Mouse (Mus musculus): ENCODE data around the gene Mdga1. TPM values are rescaled to one million over a fixed set of nuclear protein-coding genes. Genes with fewer than 3 reads are reported as not detected.

Gene Mdga1
- polyA plus RNA-seq, 1 experiment from 2014 or later, result 3.3 TPM

DNA sequence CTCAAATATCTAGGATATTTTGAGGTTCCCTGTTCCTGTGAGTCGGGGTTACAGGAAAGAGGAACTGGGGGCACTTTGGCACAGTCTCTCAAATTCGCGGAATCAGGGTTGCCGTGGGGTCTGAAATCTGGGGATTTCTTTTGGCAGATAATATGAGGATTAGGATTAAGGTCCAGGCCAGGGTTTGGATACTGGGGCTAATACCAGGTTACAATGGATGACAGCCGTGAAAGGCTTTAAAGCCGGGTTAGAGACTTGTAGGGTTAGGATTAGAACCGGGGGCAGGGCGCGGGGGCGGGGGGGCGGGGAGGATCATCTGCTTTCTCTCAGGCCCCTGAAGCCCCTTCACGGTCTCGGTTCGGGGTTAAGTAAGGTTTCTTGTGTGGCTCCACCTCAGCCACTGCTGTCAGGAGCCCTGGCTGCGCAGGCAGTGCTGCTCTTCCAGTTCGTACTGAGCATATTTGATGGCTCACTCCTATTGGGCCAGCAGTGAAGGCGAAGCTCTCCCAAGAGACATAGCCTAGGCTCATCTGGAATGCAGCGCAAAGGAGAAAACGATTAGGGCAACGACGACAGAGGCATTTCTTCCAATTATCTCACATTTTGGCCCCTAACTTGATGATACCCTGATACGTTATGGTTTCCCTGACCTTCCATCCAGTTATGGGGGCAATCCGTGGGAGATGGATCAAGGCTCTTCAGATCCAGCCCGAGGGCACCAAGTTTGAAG lies 28.8 kb upstream of the Mdga1 start:
- Histone ChIP-seq H3K4me3 (ENCODE audit: low read length) (no peak overlapping the region), H3K4me2 (ENCODE audit: low read depth, low read length) (no peak overlapping the region), H3K27me3 (ENCODE audit: control insufficient read depth, insufficient read depth, low read depth, low read length) (no peaks in the 10 kb centered on the region), H3K27ac (ENCODE audit: low read length) (no peak overlapping the region), H3K36me3 (ENCODE audit: control insufficient read depth, insufficient read depth, low read length) (no peaks in the 10 kb centered on the region), H3K4me1 (replicated peaks; ENCODE audit: control insufficient read depth, insufficient read depth, low read length) (peaks cover 5% of the 10 kb centered on the region), H3K9ac (ENCODE audit: low read length) (no peak overlapping the region), H3K9me3 (ENCODE audit: control insufficient read depth, low read length) (no peaks in the 10 kb centered on the region)
- ATAC-seq (ENCODE audit: low read depth), result no peak
- 82% methylated on average over 24 of the region's 24 CpGs for WGBS

DNA sequence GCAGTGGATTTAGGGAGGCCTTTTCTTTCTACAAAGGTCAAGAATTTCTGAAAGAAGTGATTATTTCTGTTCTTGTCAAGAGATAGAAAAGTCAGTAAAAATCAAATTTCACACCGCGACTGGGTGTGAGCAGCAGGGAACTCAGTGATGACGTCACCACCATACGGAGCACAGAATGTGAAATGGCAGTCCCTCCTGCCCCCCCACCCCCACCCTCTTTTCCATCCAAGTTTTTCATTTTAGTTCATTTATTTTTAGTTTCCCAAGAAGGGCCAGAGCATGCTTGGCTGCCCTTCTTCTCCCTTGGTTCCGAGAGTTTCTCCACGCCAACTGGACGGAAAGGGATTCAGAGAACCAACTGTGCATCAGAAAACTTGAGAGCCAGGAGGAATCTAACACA lies 27.8 kb upstream of the Mdga1 start:
- no peaks in the 10 kb centered on the region for H3K4me1 ChIP-seq (replicated peaks; ENCODE audit: control insufficient read depth, insufficient read depth, low read length)
- no peaks in the 10 kb centered on the region for H3K36me3 ChIP-seq (ENCODE audit: control insufficient read depth, insufficient read depth, low read length)
- no peaks in the 10 kb centered on the region for H3K27me3 ChIP-seq (ENCODE audit: control insufficient read depth, insufficient read depth, low read depth, low read length)
- ATAC-seq (ENCODE audit: low read depth), result no peak
- H3K27ac ChIP-seq (ENCODE audit: low read length), result no peak overlapping the region
- H3K9me3 ChIP-seq (ENCODE audit: control insufficient read depth, low read length), result no peaks in the 10 kb centered on the region
- WGBS, result 73% methylated on average over 7 of the region's 7 CpGs
- H3K4me3 ChIP-seq (ENCODE audit: low read length), result no peak overlapping the region
- H3K4me2 ChIP-seq (ENCODE audit: low read depth, low read length), result no peak overlapping the region
- no peak overlapping the region for H3K9ac ChIP-seq (ENCODE audit: low read length)

DNA sequence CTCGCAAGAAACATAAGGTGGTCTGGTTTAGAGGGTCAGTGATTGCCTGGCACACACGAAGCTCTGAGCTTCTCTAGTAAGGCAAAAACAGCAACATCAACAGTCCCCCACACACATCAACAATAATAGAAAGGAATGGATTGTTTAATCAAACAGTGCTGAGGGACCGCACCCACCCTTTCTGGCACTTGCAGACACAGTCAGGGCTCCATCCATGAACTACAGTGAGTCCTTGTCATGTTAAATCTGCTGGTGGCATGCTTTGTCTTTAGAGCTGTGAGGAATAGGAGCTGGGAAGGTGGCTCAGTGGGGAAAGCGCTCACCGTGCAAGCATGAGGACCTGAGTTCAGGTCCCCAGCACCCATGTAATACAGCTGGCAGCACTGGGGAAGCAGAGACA lies 26.1 kb upstream of the Mdga1 start:
- Histone ChIP-seq H3K27ac (ENCODE audit: low read length) (no peak overlapping the region), H3K9ac (ENCODE audit: low read length) (no peak overlapping the region), H3K9me3 (ENCODE audit: control insufficient read depth, low read length) (no peaks in the 10 kb centered on the region), H3K4me3 (ENCODE audit: low read length) (no peak overlapping the region), H3K4me2 (ENCODE audit: low read depth, low read length) (no peak overlapping the region), H3K4me1 (replicated peaks; ENCODE audit: control insufficient read depth, insufficient read depth, low read length) (no peaks in the 10 kb centered on the region), H3K27me3 (ENCODE audit: control insufficient read depth, insufficient read depth, low read depth, low read length) (no peaks in the 10 kb centered on the region), H3K36me3 (ENCODE audit: control insufficient read depth, insufficient read depth, low read length) (no peaks in the 10 kb centered on the region)
- WGBS, result 88% methylated on average over 5 of the region's 5 CpGs
- ATAC-seq (ENCODE audit: low read depth), result no peak

DNA sequence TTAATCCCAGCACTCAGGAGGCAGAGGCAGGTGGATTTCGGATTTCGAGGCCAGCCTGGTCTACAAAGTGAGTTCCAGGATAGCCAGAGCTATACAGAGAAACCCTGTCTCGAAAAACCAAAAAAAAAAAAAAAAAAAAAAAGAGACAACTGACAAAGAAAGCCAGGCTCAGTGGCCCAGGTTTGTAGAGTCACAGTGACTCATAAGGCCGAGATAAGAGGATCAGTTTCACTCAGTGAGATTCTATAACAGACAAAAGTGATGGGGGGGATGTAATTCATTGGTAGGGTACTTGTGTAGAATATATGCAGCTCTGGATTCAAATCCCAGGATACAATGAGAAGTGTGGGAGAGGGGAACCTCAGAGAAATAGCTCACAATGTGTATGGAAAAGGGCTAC lies 24.6 kb upstream of the Mdga1 start:
- no peak overlapping the region for H3K9ac ChIP-seq (ENCODE audit: low read length)
- H3K4me2 ChIP-seq (ENCODE audit: low read depth, low read length), result no peak overlapping the region
- no peaks in the 10 kb centered on the region for H3K36me3 ChIP-seq (ENCODE audit: control insufficient read depth, insufficient read depth, low read length)
- no peak overlapping the region for H3K4me3 ChIP-seq (ENCODE audit: low read length)
- no peaks in the 10 kb centered on the region for H3K4me1 ChIP-seq (replicated peaks; ENCODE audit: control insufficient read depth, insufficient read depth, low read length)
- ATAC-seq (ENCODE audit: low read depth), result no peak
- 82% methylated on average over 4 of the region's 4 CpGs for WGBS
- no peaks in the 10 kb centered on the region for H3K27me3 ChIP-seq (ENCODE audit: control insufficient read depth, insufficient read depth, low read depth, low read length)
- 0 out of 2 replicates have a peak, but pooled peaks cover 2% of the 10 kb centered on the region for H3K9me3 ChIP-seq (ENCODE audit: control insufficient read depth, low read length)
- no peak overlapping the region for H3K27ac ChIP-seq (ENCODE audit: low read length)

DNA sequence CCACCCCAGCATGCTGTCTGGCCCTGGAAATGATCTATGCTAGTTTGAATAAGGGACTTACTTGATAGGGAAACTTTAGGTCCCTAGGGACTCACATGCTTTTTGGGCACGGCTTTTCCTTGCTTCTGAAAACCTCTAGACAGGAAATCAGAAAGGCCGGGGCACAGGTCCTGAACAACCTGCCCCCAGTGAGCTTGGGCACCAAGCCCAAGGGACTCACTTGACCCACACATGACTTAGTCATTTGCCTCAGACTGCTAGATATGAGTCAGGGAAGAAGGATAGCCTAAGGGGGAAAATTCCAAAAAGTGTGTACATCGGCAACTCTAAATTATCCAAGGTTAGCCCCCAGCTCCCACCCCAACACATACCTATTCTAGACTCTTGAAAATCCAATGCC lies 24.1 kb upstream of the Mdga1 start:
- Histone ChIP-seq H3K4me3 (ENCODE audit: low read length) (no peak overlapping the region), H3K27me3 (ENCODE audit: control insufficient read depth, insufficient read depth, low read depth, low read length) (no peaks in the 10 kb centered on the region), H3K4me2 (ENCODE audit: low read depth, low read length) (no peak overlapping the region), H3K9me3 (ENCODE audit: control insufficient read depth, low read length) (0 out of 2 replicates have a peak, but pooled peaks cover 2% of the 10 kb centered on the region), H3K27ac (ENCODE audit: low read length) (no peak overlapping the region), H3K9ac (ENCODE audit: low read length) (no peak overlapping the region), H3K4me1 (replicated peaks; ENCODE audit: control insufficient read depth, insufficient read depth, low read length) (no peaks in the 10 kb centered on the region), H3K36me3 (ENCODE audit: control insufficient read depth, insufficient read depth, low read length) (no peaks in the 10 kb centered on the region)
- 66% methylated on average over 3 of the region's 3 CpGs for WGBS
- ATAC-seq (ENCODE audit: low read depth), result no peak

DNA sequence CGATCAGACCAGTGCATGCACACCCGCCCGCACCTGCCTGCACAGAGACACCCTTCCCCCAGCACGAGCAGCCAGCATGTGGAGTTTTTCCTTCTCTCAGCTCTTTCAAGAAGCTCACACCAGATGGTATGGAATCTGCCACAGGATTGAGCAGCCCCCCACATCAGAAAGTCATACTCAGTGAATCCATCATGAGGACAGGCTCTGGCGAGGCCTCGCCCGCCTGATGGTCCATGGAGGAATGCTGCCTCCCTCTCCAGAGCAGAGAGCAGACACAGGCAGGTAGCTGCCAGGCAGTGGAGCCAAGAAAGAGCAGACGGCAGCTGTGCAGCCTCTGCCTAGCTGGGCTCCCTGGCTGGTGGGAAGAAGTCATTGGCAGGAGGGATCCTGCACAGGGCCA lies 23.6 kb upstream of the Mdga1 start:
- H3K4me2 ChIP-seq (ENCODE audit: low read depth, low read length), result no peak overlapping the region
- H3K4me3 ChIP-seq (ENCODE audit: low read length), result no peak overlapping the region
- no peaks in the 10 kb centered on the region for H3K27me3 ChIP-seq (ENCODE audit: control insufficient read depth, insufficient read depth, low read depth, low read length)
- no peak overlapping the region for H3K9ac ChIP-seq (ENCODE audit: low read length)
- 0 out of 2 replicates have a peak, but pooled peaks cover 2% of the 10 kb centered on the region for H3K9me3 ChIP-seq (ENCODE audit: control insufficient read depth, low read length)
- no peak for ATAC-seq (ENCODE audit: low read depth)
- no peak overlapping the region for H3K27ac ChIP-seq (ENCODE audit: low read length)
- WGBS, result 68% methylated on average over 8 of the region's 8 CpGs
- H3K36me3 ChIP-seq (ENCODE audit: control insufficient read depth, insufficient read depth, low read length), result no peaks in the 10 kb centered on the region
- no peaks in the 10 kb centered on the region for H3K4me1 ChIP-seq (replicated peaks; ENCODE audit: control insufficient read depth, insufficient read depth, low read length)

DNA sequence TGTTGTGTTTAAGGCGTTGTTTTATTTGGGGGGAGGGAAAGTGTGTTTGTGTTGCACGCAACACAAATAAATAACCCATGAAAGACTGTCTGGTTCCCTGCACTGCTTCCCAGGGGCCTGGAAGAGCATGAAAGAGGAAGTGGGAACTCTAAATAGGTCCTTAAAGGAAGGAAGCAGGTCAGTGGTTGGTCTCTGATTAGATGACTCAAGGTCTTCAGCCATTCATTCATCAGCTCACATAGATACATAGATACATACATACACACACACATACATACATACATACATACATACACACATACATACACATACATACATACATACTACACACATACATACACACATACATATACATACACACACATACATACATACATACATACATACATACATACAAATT lies 21.0 kb upstream of the Mdga1 start:
- Histone ChIP-seq H3K9me3 (ENCODE audit: control insufficient read depth, low read length) (0 out of 2 replicates have a peak, but pooled peaks cover 2% of the 10 kb centered on the region), H3K4me1 (replicated peaks; ENCODE audit: control insufficient read depth, insufficient read depth, low read length) (no peaks in the 10 kb centered on the region), H3K36me3 (ENCODE audit: control insufficient read depth, insufficient read depth, low read length) (no peaks in the 10 kb centered on the region), H3K4me2 (ENCODE audit: low read depth, low read length) (no peak overlapping the region), H3K9ac (ENCODE audit: low read length) (no peak overlapping the region), H3K27ac (ENCODE audit: low read length) (no peak overlapping the region), H3K27me3 (ENCODE audit: control insufficient read depth, insufficient read depth, low read depth, low read length) (no peaks in the 10 kb centered on the region), H3K4me3 (ENCODE audit: low read length) (no peak overlapping the region)
- ATAC-seq (ENCODE audit: low read depth), result no peak
- WGBS, result 72% methylated on average over 2 of the region's 2 CpGs

DNA sequence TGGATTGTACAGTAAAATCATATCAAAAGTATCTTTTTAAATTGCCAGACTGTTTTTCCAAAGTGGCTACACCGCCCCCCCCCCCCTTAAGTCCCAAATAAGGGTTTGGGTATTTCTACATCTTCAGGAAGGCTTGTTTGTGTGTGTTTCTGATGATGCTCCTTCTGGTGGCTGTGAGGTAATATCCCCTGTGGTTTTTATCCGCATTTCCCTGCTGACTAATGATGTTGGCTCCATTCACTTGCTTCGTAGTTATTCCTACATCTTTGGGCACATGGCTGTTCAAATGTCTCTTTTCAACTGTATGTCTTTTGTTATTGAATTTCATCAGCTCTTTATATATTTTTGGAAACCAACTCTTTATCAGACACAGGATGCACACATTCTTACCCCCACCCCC lies 20.2 kb upstream of the Mdga1 start:
- H3K4me1 ChIP-seq (replicated peaks; ENCODE audit: control insufficient read depth, insufficient read depth, low read length), result no peaks in the 10 kb centered on the region
- WGBS, result 84% methylated on average over 3 of the region's 3 CpGs
- no peak for ATAC-seq (ENCODE audit: low read depth)
- H3K27me3 ChIP-seq (ENCODE audit: control insufficient read depth, insufficient read depth, low read depth, low read length), result no peaks in the 10 kb centered on the region
- no peak overlapping the region for H3K27ac ChIP-seq (ENCODE audit: low read length)
- H3K36me3 ChIP-seq (ENCODE audit: control insufficient read depth, insufficient read depth, low read length), result no peaks in the 10 kb centered on the region
- no peak overlapping the region for H3K4me2 ChIP-seq (ENCODE audit: low read depth, low read length)
- H3K9me3 ChIP-seq (ENCODE audit: control insufficient read depth, low read length), result 0 out of 2 replicates have a peak, but pooled peaks cover 2% of the 10 kb centered on the region
- H3K9ac ChIP-seq (ENCODE audit: low read length), result no peak overlapping the region
- no peak overlapping the region for H3K4me3 ChIP-seq (ENCODE audit: low read length)

DNA sequence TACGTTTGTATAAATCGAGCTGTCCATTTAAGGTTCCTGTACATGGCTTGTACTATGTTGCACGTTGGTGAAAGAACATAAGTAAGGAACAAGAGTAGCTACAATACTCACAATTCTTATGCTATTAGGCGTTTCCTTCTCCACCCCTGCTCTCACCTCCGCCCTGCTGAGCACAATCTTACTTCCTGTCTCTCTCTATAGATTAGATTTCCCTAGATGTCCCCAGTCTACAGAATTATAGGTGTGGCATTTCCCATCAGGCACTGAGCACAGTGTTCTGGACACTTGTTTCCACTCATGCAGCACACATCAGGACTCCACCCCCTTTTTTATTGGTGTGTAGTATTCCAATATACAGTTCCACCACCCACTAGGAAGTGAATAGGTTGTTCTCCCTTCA lies 19.8 kb upstream of the Mdga1 start:
- Histone ChIP-seq H3K9me3 (ENCODE audit: control insufficient read depth, low read length) (0 out of 2 replicates have a peak, but pooled peaks cover 2% of the 10 kb centered on the region), H3K4me1 (replicated peaks; ENCODE audit: control insufficient read depth, insufficient read depth, low read length) (no peaks in the 10 kb centered on the region), H3K36me3 (ENCODE audit: control insufficient read depth, insufficient read depth, low read length) (no peaks in the 10 kb centered on the region), H3K27me3 (ENCODE audit: control insufficient read depth, insufficient read depth, low read depth, low read length) (no peaks in the 10 kb centered on the region), H3K4me3 (ENCODE audit: low read length) (no peak overlapping the region), H3K4me2 (ENCODE audit: low read depth, low read length) (no peak overlapping the region), H3K9ac (ENCODE audit: low read length) (no peak overlapping the region), H3K27ac (ENCODE audit: low read length) (no peak overlapping the region)
- ATAC-seq (ENCODE audit: low read depth), result no peak
- 84% methylated on average over 5 of the region's 5 CpGs for WGBS

All from lung, embryonic 16.5 days (tissue).